Mouse (Mus musculus) thymus, adult 2 months (tissue): Measurements from ENCODE around the gene Ak9. TPM values are rescaled to one million over a fixed set of nuclear protein-coding genes. Genes with fewer than 3 reads are reported as not detected.

ENCODE experiments used
- DNase-seq: peaks from one replicate; pipeline ENCODE4 v3.0.0; 2021
- H3K27ac ChIP-seq: fragments of 200-500 bp; 2 replicates; pipeline ENCODE4 v1.5.1; 2012; ENCODE audit warnings: low read length, control low read depth; ENCODE audit not compliant: control insufficient read depth, insufficient read depth
- H3K27me3 ChIP-seq: fragments of 200-500 bp; 2 replicates; pipeline ENCODE4 v1.6.1; 2012; ENCODE audit warnings: mild to moderate bottlenecking, low read length, moderate library complexity, mixed read lengths; ENCODE audit not compliant: control insufficient read depth, insufficient read depth
- H3K36me3 ChIP-seq: fragments of 200-500 bp; 2 replicates; pipeline ENCODE4 v1.6.1; 2012; ENCODE audit warnings: mild to moderate bottlenecking, low read length, moderate library complexity; ENCODE audit not compliant: control insufficient read depth, insufficient read depth
- H3K4me1 ChIP-seq: fragments of 200-500 bp; replicated peaks from 2 replicates; pipeline ENCODE4 v1.6.1; 2012; ENCODE audit warnings: low read length; ENCODE audit not compliant: control insufficient read depth, insufficient read depth
- H3K4me3 ChIP-seq: fragments of 200-500 bp; 2 replicates; pipeline ENCODE4 v1.5.1; 2012; ENCODE audit warnings: mild to moderate bottlenecking, low read length, control low read depth, moderate library complexity; ENCODE audit not compliant: control insufficient read depth, insufficient read depth
- CTCF ChIP-seq: fragments of 200-500 bp; IDR thresholded peaks from 2 replicates; pipeline ENCODE4 v1.5.1; 2012; ENCODE audit warnings: mild to moderate bottlenecking, control low read depth, low read length, moderate library complexity, borderline replicate concordance; ENCODE audit not compliant: control insufficient read depth, poor library complexity, insufficient read depth; ENCODE audit errors: extremely low read depth
- POLR2A ChIP-seq: fragments of 200-500 bp; IDR thresholded peaks from 2 replicates; pipeline ENCODE4 v1.6.1; 2012; ENCODE audit warnings: mild to moderate bottlenecking, low read length, control low read depth, moderate library complexity; ENCODE audit not compliant: control insufficient read depth, poor library complexity, insufficient read depth; ENCODE audit errors: extremely low read depth
- WGBS: fragments of 180-500 bp; shearing (Covaris S2); methylation state at CpG from one replicate; pipeline ENCODE4 v1.1.7; 2018; 5-methylcytosine and 5-hydroxymethylcytosine counted together
- polyA plus RNA-seq: library from polyadenylated mRNA; depleted of rRNA; stranded (reverse); fragments of >200 nt; gene quantifications from 2 replicates; pipeline ENCODE4 v1.2.3, GENCODE M21; 2012

The Ak9 gene
- polyA plus RNA-seq, 1 experiment: 0.04 TPM

DNA sequence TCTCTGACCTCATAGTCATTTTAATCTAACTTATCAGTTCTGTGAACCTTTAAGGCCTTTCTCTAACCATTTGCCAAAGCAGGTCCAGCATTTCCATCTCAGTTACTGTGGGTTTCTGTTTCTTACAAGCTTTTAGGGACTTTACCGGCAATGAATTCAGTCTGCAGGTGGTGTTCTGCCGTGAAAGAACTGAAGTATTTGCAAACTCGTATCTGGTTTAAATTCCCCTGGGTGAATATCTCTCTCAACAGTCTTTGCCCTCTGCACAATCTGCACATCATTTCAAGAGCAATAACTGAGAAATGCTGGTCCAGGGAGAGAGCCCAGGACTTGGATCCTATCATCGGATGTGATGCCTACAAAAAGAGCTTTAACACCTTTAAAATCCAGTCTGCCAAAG, 4.4 kb downstream of the Ak9 start:
- no peak overlapping the region for H3K27ac ChIP-seq
- no peaks in the 10 kb centered on the region for H3K4me1 ChIP-seq
- WGBS: 92% methylated on average over 4 of the region's 4 CpGs
- no peaks in the 10 kb centered on the region for H3K27me3 ChIP-seq
- DNase-seq: no peak
- no peak for TF ChIP-seq POLR2A
- TF ChIP-seq CTCF: no peak
- no peak overlapping the region for H3K4me3 ChIP-seq
- H3K36me3 ChIP-seq: no peaks in the 10 kb centered on the region

DNA sequence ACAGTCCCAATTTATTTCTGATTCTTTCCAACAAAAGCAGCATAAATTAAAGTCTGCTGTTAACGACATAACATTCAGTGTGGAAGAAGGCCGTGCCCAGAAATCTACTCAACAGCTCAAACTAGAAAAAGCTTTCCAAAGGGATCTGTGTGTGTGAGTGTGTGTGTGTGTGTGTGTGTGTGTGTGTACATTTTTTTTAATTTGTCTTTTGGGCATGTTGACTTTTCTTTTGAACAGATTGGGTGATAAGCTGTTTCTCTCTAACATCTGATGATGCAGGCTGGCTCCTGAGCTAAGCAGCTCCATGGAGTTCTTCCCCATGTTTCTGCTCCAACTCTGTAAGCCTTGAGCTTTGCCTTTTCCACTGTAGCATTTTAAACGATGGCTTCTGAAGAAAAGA, 12.1 kb downstream of the Ak9 start:
- no peak for TF ChIP-seq CTCF
- no peak for TF ChIP-seq POLR2A
- H3K4me3 ChIP-seq: no peak overlapping the region
- 94% methylated on average over 3 of the region's 3 CpGs for WGBS
- no peaks in the 10 kb centered on the region for H3K36me3 ChIP-seq
- H3K27me3 ChIP-seq: no peaks in the 10 kb centered on the region
- DNase-seq: no peak
- H3K27ac ChIP-seq: no peak overlapping the region
- H3K4me1 ChIP-seq: no peaks in the 10 kb centered on the region

DNA sequence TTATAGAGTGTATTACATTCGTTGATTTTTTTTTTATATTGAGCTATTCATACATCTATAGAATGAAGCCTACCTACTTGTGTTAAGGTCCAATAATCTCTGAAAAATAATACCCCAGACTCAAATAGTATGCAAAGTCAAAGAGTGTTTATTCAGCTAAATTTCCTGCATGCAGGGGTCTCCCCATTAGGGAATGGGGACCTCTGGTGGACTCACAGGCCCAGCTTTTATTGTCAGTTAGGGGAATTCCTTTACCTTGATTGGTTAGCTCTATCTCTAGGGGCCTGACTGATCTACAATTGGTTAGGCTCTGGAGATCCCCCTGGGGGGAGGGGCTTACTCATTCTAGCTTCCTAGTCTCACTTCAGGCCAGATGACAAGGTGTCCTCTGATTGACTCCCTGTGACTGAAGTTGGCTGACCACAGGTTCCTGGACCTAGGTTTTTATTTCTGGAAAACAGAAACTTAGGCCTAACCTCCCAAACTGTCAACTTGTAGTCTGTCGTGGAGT, 28.8 kb downstream of the Ak9 start:
- Histone ChIP-seq H3K36me3 (no peaks in the 10 kb centered on the region), H3K4me1 (no peaks in the 10 kb centered on the region), H3K4me3 (no peak overlapping the region), H3K27ac (no peak overlapping the region), H3K27me3 (no peaks in the 10 kb centered on the region)
- TF ChIP-seq POLR2A: no peak
- no peak for TF ChIP-seq CTCF
- 90% methylated on average over 2 of the region's 2 CpGs for WGBS
- no peak for DNase-seq

DNA sequence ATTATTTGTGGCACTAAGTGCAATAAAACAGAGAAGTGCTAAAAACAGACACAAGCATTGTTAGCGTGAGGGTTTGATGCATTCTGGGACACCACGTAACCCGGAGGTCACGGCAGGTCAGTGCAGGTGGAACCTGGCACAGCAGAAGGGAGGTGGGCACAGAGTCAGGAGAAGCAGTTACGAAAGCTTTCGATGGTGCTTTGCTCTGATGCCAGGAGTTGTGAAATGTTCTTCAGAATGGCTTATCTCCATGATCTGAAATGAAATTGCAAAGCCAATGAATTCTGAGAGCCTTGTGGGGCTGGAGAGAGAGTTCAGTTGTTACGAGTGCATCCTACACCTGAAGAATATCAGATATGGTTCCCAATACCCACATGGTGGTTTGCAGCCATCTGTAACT, 37.6 kb downstream of the Ak9 start:
- Histone ChIP-seq H3K36me3 (no peaks in the 10 kb centered on the region), H3K4me1 (no peaks in the 10 kb centered on the region), H3K4me3 (no peak overlapping the region), H3K27me3 (no peaks in the 10 kb centered on the region), H3K27ac (no peak overlapping the region)
- no peak for TF ChIP-seq CTCF
- TF ChIP-seq POLR2A: no peak
- WGBS: 75% methylated on average over 7 of the region's 7 CpGs
- DNase-seq: no peak

DNA sequence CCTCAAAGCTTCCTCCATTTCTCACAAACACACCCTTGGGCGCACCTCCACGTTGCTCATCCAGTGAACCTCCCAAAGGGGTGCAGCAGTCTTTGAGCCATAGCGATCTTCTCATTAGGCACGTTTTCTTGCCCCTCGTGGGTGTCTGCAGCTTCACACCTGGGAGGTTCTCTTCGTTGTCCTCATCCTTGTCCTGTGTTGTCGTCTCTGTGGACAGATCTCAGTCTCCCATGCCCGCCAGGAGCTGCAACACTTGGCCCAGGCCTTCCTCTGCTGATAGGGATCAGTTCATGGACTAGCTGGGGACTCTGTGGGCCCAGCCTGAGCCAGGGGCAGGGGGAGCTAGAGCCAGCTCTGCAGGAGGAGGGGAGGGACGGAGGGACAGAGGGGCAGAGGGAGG, 61.3 kb downstream of the Ak9 start:
- H3K27me3 ChIP-seq: no peaks in the 10 kb centered on the region
- no peaks in the 10 kb centered on the region for H3K4me1 ChIP-seq
- no peak for TF ChIP-seq POLR2A
- no peak for TF ChIP-seq CTCF
- H3K27ac ChIP-seq: no peak overlapping the region
- WGBS: 92% methylated on average over 9 of the region's 9 CpGs
- H3K4me3 ChIP-seq: no peak overlapping the region
- no peaks in the 10 kb centered on the region for H3K36me3 ChIP-seq
- DNase-seq: no peak

DNA sequence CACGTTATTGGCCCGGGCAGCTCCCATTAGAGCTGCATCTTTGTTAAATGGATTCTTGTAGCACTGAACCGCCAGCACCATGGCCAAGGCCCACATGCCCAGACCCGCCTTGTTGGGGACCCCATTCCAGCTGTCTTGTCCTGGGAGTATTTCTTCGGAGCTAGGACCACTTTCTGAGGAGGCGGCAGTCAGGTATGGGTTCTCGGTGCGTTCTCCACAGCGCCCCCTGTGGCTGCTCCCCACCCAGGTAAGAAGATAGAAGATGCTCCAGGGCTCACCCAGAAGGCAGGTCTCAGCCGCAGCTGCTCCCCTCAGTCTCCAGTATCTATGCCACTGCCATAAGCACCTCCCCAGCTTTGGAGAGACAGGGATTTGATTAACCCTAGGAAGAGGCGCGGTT, 76.7 kb downstream of the Ak9 start:
- no peak overlapping the region for H3K4me3 ChIP-seq
- no peak for TF ChIP-seq POLR2A
- H3K4me1 ChIP-seq: no peaks in the 10 kb centered on the region; the same call in 1 of the 2 replicates
- no peaks in the 10 kb centered on the region for H3K27me3 ChIP-seq
- no peak overlapping the region for H3K27ac ChIP-seq
- no peaks in the 10 kb centered on the region for H3K36me3 ChIP-seq
- WGBS: 79% methylated on average over 12 of the region's 12 CpGs
- DNase-seq: peak; percentile 4
